Mouse (Mus musculus) forebrain, embryonic 10.5 days (tissue): ENCODE data around the gene Gbx2. TPM values are rescaled to one million over a fixed set of nuclear protein-coding genes. Genes with fewer than 3 reads are reported as not detected.
A peak's percentile ranks its signal among the peaks of the same experiment; 100 is the strongest.

Experiments used
- DNase-seq: peaks from one replicate; pipeline ENCODE4 v3.0.0-alpha.2; 2017; ENCODE audit warnings: low spot score; ENCODE audit errors: extremely low spot score
- H3K27ac ChIP-seq: fragments of 300-500 bp; sonication (generic); 2 replicates; pipeline ENCODE4 v1.5.1; 2016; ENCODE audit warnings: mild to moderate bottlenecking
- H3K27me3 ChIP-seq: fragments of 300-500 bp; sonication (generic); 2 replicates; pipeline ENCODE4 v1.6.1; 2016; ENCODE audit warnings: mild to moderate bottlenecking; ENCODE audit not compliant: poor library complexity, severe bottlenecking
- H3K36me3 ChIP-seq: fragments of 300-500 bp; sonication (generic); replicated peaks from 2 replicates; pipeline ENCODE4 v1.6.1; 2016; ENCODE audit warnings: mild to moderate bottlenecking, moderate library complexity
- H3K4me1 ChIP-seq: fragments of 300-500 bp; sonication (generic); 2 replicates; pipeline ENCODE4 v1.6.1; 2016
- H3K4me3 ChIP-seq: fragments of 300-500 bp; sonication (generic); 2 replicates; pipeline ENCODE4 v1.5.1; 2016; ENCODE audit warnings: mild to moderate bottlenecking, moderate library complexity
- H3K9me3 ChIP-seq: fragments of 300-500 bp; sonication (generic); 2 replicates; pipeline ENCODE4 v1.6.1; 2016; ENCODE audit warnings: mild to moderate bottlenecking, moderate library complexity
- WGBS: fragments of 180-500 bp; shearing (Covaris S2); methylation state at CpG from one replicate; pipeline ENCODE4 v1.1.7; 2016; 5-methylcytosine and 5-hydroxymethylcytosine counted together
- polyA plus RNA-seq: library from polyadenylated mRNA; unstranded; fragments of >200 nt; fragmentation: Nextera tagmentation; extraction: Ambion mirVana; gene quantifications from 2 replicates; pipeline ENCODE4 v1.2.1, GENCODE M21; 2016

The Gbx2 gene
- polyA plus RNA-seq, 1 experiment from 2014 or later: 1.2 TPM

GRCm38 (mm10) chr1:89921806-89922205, 9.2 kb downstream of the Gbx2 start:
- 4% methylated on average over 10 of the region's 10 CpGs for WGBS
- H3K4me1 ChIP-seq: peaks cover 55% of the 10 kb centered on the region
- peaks cover 11% of the 10 kb centered on the region for H3K9me3 ChIP-seq
- DNase-seq: peak; percentile 34
- H3K27ac ChIP-seq: no peak overlapping the region
- H3K36me3 ChIP-seq: no peaks in the 10 kb centered on the region
- H3K4me3 ChIP-seq: 0 out of 2 replicates have a peak overlapping the region, but pooled peaks have one; percentile 43
- H3K27me3 ChIP-seq: peaks cover 100% of the 10 kb centered on the region

- H3K4me3 ChIP-seq: no peak overlapping the region
- no peak overlapping the region for H3K27ac ChIP-seq
- no peaks in the 10 kb centered on the region for H3K36me3 ChIP-seq
- peaks cover 11% of the 10 kb centered on the region for H3K9me3 ChIP-seq
- peaks cover 93% of the 10 kb centered on the region for H3K27me3 ChIP-seq
- H3K4me1 ChIP-seq: peaks cover 29% of the 10 kb centered on the region
- no peak for DNase-seq
- 81% methylated on average over 6 of the region's 6 CpGs for WGBS
Observed at GRCm38 (mm10) chr1:89919206-89919605, 11.8 kb downstream of the Gbx2 start.

GRCm38 (mm10) chr1:89918111-89918510, 12.9 kb downstream of the Gbx2 start:
- WGBS: 9% methylated on average over 18 of the region's 18 CpGs
- Histone ChIP-seq H3K9me3 (peaks cover 11% of the 10 kb centered on the region), H3K27me3 (peaks cover 90% of the 10 kb centered on the region), H3K36me3 (no peaks in the 10 kb centered on the region), H3K4me3 (no peak overlapping the region), H3K4me1 (peaks cover 21% of the 10 kb centered on the region), H3K27ac (no peak overlapping the region)
- DNase-seq: no peak

- no peaks in the 10 kb centered on the region for H3K36me3 ChIP-seq
- peaks cover 3% of the 10 kb centered on the region for H3K9me3 ChIP-seq
- peaks cover 16% of the 10 kb centered on the region for H3K4me1 ChIP-seq
- 78% methylated on average over 4 of the region's 4 CpGs for WGBS
- peaks cover 83% of the 10 kb centered on the region for H3K27me3 ChIP-seq
- DNase-seq: no peak
- no peak overlapping the region for H3K27ac ChIP-seq
- H3K4me3 ChIP-seq: no peak overlapping the region
Observed at GRCm38 (mm10) chr1:89913611-89914010, 17.4 kb downstream of the Gbx2 start.

- H3K9me3 ChIP-seq: peaks cover 1% of the 10 kb centered on the region; the same call in 1 of the 2 replicates
- H3K36me3 ChIP-seq: no peaks in the 10 kb centered on the region
- WGBS: 50% methylated on average over 5 of the region's 5 CpGs
- H3K4me1 ChIP-seq: peaks cover 12% of the 10 kb centered on the region
- no peak overlapping the region for H3K27ac ChIP-seq
- H3K4me3 ChIP-seq: no peak overlapping the region
- DNase-seq: no peak
- H3K27me3 ChIP-seq: peaks cover 70% of the 10 kb centered on the region
Observed at GRCm38 (mm10) chr1:89912392-89912791, 18.6 kb downstream of the Gbx2 start.

GRCm38 (mm10) chr1:89909796-89910195, 21.2 kb downstream of the Gbx2 start:
- peaks cover 12% of the 10 kb centered on the region for H3K4me1 ChIP-seq
- H3K27me3 ChIP-seq: peaks cover 47% of the 10 kb centered on the region
- WGBS: 89% methylated on average over 8 of the region's 8 CpGs
- DNase-seq: no peak
- no peaks in the 10 kb centered on the region for H3K36me3 ChIP-seq
- peaks cover 14% of the 10 kb centered on the region for H3K9me3 ChIP-seq
- H3K4me3 ChIP-seq: no peak overlapping the region
- H3K27ac ChIP-seq: no peak overlapping the region

- WGBS: 83% methylated on average over 1 of the region's 1 CpGs
- DNase-seq: no peak
- Histone ChIP-seq H3K4me3 (no peak overlapping the region), H3K27me3 (peaks cover 22% of the 10 kb centered on the region), H3K27ac (no peak overlapping the region), H3K9me3 (peaks cover 14% of the 10 kb centered on the region), H3K4me1 (peaks cover 10% of the 10 kb centered on the region; the same call in 1 of the 2 replicates), H3K36me3 (no peaks in the 10 kb centered on the region)
Observed at GRCm38 (mm10) chr1:89902641-89903040, 28.3 kb downstream of the Gbx2 start.

GRCm38 (mm10) chr1:89902236-89902635, 28.7 kb downstream of the Gbx2 start:
- H3K9me3 ChIP-seq: peaks cover 11% of the 10 kb centered on the region
- H3K36me3 ChIP-seq: 0 out of 2 replicates have a peak, but pooled peaks cover 4% of the 10 kb centered on the region
- H3K27ac ChIP-seq: no peak overlapping the region
- peaks cover 10% of the 10 kb centered on the region; the same call in 1 of the 2 replicates for H3K4me1 ChIP-seq
- H3K4me3 ChIP-seq: no peak overlapping the region
- no peak for DNase-seq
- 93% methylated on average over 2 of the region's 2 CpGs for WGBS
- H3K27me3 ChIP-seq: peaks cover 26% of the 10 kb centered on the region

- Histone ChIP-seq H3K4me3 (no peak overlapping the region), H3K27ac (no peak overlapping the region), H3K27me3 (peaks cover 31% of the 10 kb centered on the region), H3K36me3 (0 out of 2 replicates have a peak, but pooled peaks cover 4% of the 10 kb centered on the region), H3K9me3 (peaks cover 3% of the 10 kb centered on the region), H3K4me1 (peaks cover 10% of the 10 kb centered on the region; the same call in 1 of the 2 replicates)
- 82% methylated on average over 4 of the region's 4 CpGs for WGBS
- DNase-seq: no peak
Observed at GRCm38 (mm10) chr1:89901381-89901780, 29.6 kb downstream of the Gbx2 start.

- no peaks in the 10 kb centered on the region for H3K9me3 ChIP-seq
- H3K36me3 ChIP-seq: peaks cover 9% of the 10 kb centered on the region; the same call in 1 of the 2 replicates
- WGBS: 83% methylated on average over 11 of the region's 11 CpGs
- H3K27ac ChIP-seq: no peak overlapping the region
- peaks cover 10% of the 10 kb centered on the region; the same call in 1 of the 2 replicates for H3K4me1 ChIP-seq
- DNase-seq: no peak
- no peak overlapping the region for H3K4me3 ChIP-seq
- H3K27me3 ChIP-seq: peaks cover 44% of the 10 kb centered on the region
Observed at GRCm38 (mm10) chr1:89899761-89900445, 31.1 kb downstream of the Gbx2 start.

- H3K4me1 ChIP-seq: peaks cover 10% of the 10 kb centered on the region
- H3K4me3 ChIP-seq: no peak overlapping the region
- DNase-seq: no peak
- no peak overlapping the region for H3K27ac ChIP-seq
- peaks cover 43% of the 10 kb centered on the region for H3K27me3 ChIP-seq
- H3K9me3 ChIP-seq: no peaks in the 10 kb centered on the region
- peaks cover 11% of the 10 kb centered on the region; the same call in 1 of the 2 replicates for H3K36me3 ChIP-seq
- WGBS: 79% methylated on average over 2 of the region's 2 CpGs
Observed at GRCm38 (mm10) chr1:89899036-89899435, 31.9 kb downstream of the Gbx2 start.

- Histone ChIP-seq H3K27ac (no peak overlapping the region), H3K27me3 (peaks cover 70% of the 10 kb centered on the region), H3K4me1 (peaks cover 40% of the 10 kb centered on the region), H3K9me3 (no peaks in the 10 kb centered on the region), H3K36me3 (peaks cover 26% of the 10 kb centered on the region), H3K4me3 (no peak overlapping the region)
- no peak for DNase-seq
- WGBS: 90% methylated on average over 5 of the region's 5 CpGs
Observed at GRCm38 (mm10) chr1:89895801-89896200, 35.2 kb downstream of the Gbx2 start.

GRCm38 (mm10) chr1:89892281-89892680, 38.7 kb downstream of the Gbx2 start:
- H3K4me3 ChIP-seq: no peak overlapping the region
- peaks cover 57% of the 10 kb centered on the region for H3K36me3 ChIP-seq
- H3K27me3 ChIP-seq: peaks cover 81% of the 10 kb centered on the region
- no peak overlapping the region for H3K27ac ChIP-seq
- H3K9me3 ChIP-seq: no peaks in the 10 kb centered on the region
- no peak for DNase-seq
- 51% methylated on average over 7 of the region's 7 CpGs for WGBS
- peaks cover 33% of the 10 kb centered on the region for H3K4me1 ChIP-seq
